Mouse (Mus musculus): Measurements from ENCODE around the gene Hpca. TPM values are rescaled to one million over a fixed set of nuclear protein-coding genes. Genes with fewer than 3 reads are reported as not detected.

Gene Hpca
- total RNA-seq, 2 experiments from 2014 or later: 910 to 956 TPM

GRCm38 (mm10) chr4:129111350-129111749 is 10.5 kb downstream of the Hpca start:
- peak in 1 of 2 experiments; percentile 50 for DNase-seq (ENCODE audit: low spot score in 2 of 2)

DNA sequence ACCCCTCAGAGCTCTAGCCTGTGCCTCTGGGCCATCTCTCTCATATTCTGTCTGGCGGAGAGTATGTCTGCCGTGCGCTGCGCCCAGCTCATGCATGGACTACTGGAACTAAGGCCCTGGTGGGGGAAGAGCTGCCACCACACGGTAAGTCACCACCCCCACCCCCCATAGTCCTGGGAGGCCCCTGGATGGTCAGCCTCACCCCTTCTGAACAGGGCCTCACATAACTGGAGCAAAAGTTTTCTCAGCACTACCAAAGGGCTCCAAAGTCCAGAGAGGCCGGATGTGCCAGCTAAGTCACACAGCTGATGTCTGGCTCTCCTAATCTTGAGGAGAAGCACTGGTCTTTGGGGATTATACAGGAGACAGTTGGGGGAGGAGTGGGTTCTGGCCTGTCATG is 11.0 kb downstream of the Hpca start:
- no peak for DNase-seq (ENCODE audit: low spot score in 2 of 2)

DNA sequence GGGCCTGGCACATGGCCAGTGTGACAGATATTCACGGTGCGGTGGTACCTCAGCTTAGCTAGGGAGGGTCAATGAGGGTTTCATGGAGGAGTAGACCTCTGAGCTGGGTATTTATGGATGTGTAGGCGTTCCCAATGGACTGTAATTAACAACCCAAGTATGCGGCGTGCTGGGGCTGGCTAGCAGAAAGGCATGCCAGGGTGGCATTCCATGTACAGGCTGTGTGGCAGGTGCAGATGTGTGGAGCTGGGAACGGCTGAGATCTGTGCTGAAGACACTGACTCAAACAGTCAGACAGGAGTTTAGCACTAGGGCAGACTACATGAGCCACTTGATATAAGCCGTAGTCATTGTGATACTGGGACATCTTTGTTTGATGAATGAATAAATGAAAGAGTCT is 13.2 kb downstream of the Hpca start:
- no peak for DNase-seq (ENCODE audit: low spot score in 2 of 2)

DNA sequence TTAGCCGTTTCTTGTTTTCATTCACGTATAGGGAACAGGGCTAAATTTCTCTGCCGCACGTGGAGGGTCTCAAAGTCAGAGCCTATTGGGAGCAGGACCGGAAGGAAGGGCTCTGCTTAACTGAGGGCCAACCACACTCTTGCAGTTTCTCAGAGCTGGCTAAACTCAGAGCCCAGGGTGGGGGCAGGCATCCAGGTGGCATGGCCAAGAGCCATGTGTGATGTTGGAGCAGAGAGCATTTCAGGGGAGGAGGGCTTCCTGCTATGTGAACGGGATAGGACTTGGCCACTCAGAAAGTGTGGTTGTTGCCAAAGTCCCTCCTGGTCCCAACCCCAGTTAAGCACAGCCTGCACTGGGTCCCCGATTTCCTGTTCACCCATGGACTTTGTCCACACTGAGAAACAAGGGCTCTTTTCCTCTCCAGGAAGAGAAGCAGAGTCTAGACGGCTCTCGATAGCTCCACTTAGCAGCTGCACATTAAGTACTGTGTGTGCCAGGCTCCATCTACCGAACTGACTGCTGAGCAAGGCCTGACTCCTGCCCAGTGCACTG is 14.4 kb downstream of the Hpca start:
- DNase-seq (ENCODE audit: low spot score in 2 of 2): no peak

DNA sequence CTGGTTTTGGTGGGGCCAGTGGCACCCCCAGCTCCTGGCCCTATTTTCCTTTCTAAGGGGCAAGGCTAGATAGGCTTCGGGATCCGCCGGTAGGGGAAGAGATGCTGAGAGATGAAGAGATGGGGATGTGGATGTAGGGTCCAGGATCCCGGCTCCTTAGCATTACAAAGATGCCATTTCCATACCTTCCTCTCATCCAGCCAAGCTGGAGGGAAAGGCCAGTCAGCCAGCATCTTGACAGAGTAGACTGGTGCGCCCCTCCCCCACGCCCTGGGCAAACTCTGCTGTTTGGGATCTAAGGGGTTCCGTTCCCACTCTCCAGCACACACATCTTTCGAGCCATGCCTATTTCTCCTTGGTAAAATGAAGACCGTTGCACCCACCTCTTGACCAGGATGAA is 15.8 kb downstream of the Hpca start:
- DNase-seq (ENCODE audit: low spot score in 2 of 2): no peak

DNA sequence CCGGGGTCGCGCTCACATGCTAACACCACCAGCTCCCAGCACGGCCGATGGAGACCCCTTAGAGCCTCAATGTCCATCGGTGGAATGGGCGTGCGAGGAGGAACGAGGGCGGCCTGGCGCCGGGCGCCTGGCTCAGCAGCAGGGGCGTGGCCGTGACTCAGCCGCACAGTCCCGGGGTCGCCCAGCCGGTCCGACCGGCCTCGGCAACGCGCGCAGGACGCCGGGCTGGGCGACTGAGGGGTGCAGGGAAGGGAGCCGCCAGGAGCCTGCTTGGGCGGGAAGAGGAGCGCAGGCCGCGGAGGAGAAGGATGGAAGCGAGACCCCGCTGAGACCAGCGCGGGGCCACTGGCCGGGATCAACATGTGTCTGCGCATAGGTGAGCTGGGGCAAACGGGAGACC is 16.5 kb downstream of the Hpca start, which contains the start of gene Tmem54:
TSS of gene Tmem54 (plus strand) at position 193 of the 400 bp plus-strand sequence.
- DNase-seq (ENCODE audit: low spot score in 2 of 2): no peak

- no peak for DNase-seq (ENCODE audit: low spot score in 2 of 2)
These were observed 19.6 kb downstream of the Hpca start for GRCm38 (mm10) chr4:129102133-129102829.

DNA sequence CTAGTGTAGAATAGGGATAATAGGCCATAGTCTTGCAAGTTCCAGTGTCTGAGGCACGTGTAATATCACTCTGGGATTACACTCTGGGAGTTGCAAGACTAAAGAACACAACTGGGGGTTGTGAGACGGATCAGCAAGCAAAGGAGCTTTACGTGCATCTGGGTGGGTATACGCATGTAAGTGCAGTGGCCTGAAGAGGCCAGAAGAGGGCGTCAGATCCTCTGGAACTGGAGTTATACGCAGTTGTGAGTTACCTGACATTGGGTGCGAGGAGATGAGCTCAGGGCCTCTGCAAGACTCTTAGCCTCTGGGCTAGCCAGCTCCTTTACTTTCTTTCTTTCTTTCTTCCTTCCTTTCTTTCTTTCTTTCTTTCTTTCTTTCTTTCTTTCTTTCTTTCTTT is 24.8 kb downstream of the Hpca start:
- DNase-seq (ENCODE audit: low spot score in 2 of 2): no peak

DNA sequence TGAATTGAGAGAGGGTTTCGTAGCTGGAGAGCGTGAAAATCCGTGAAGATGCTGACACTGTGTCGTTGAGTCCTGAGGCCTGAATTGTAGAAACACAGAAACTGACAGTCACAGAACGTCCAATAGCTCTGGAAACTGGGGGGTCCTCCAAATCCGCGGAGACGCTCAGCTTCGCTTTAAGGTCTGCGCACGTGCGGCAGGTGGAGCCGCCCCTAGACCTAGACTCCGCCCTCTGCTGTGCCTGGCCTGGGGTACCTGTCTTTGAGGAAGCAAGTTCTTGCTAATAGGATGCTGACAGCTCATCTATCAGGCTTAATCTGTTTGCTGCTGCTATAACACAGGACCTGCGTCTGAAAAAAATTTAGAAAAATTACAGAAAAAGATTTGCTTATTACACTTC is 26.6 kb downstream of the Hpca start:
- DNase-seq (ENCODE audit: low spot score in 2 of 2): no peak

- no peak for DNase-seq (ENCODE audit: low spot score in 2 of 2)
These were observed 34.0 kb downstream of the Hpca start for GRCm38 (mm10) chr4:129087850-129088249.

GRCm38 (mm10) chr4:129086078-129086477 is 35.8 kb downstream of the Hpca start:
- DNase-seq (ENCODE audit: low spot score in 2 of 2): peak; percentile 77 to 81

- no peak for DNase-seq (ENCODE audit: low spot score in 2 of 2)
These were observed 36.9 kb downstream of the Hpca start for GRCm38 (mm10) chr4:129084896-129085295.

DNA sequence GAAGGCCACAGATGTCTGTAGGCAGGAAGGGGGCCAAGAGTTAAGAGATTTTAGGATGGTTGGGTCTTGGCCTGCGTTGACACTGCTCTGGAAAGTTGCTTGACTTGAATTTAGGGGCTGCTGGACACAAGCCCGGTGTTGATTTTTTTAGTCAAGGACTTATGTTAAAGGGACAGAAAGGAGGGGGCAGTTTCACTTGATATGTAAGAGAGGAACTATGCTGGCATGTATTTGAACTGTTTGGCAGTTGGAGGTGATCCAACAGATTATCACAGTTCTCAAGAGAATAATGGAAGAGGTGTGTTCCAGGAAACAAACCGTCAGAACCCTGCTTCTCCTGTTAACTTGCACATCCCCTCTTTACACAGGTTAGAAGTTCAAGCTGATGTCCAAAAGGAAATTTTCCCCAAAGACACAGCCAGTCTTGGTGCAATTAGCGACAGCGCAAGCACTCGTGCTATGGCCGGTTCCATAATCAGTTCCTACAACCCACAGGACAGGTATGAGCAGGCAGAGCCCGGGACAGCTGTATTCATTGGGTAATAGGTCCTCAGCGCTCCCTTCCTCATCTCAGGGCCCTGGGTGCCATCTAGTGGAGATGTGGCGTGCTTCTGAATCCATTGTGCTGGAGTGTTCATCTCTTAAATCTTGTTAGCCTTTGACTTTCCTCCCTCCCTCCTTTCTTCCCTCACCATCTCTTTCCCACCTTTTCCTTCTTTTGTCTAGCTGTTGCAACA is 39.3 kb downstream of the Hpca start:
- peak; percentile 63 to 73 for DNase-seq (ENCODE audit: low spot score in 2 of 2)

GRCm38 (mm10) chr4:129081939-129082338 is 39.9 kb downstream of the Hpca start:
- DNase-seq (ENCODE audit: low spot score in 2 of 2): no peak

DNA sequence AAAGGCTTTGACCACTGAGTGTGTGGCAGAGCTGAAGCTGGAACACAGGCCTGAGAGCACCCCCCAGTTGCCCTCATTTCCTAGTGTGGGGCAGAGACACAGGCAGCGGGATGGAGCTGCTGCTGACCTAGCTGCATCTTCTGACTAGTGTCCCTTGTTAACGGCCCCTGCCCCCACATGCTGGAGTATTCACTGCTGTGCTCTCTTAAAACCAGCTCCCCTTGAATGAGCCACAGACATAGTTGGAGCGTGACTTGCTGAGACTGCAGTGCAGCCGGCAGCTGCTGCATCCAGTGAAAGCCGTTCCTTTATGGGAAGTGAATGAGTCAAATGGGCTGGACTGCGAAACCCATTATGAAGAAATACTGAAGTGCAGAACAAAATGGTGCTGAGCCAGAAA is 40.3 kb downstream of the Hpca start:
- DNase-seq (ENCODE audit: low spot score in 2 of 2): peak in 1 of 2 experiments; percentile 42

GRCm38 (mm10) chr4:129081041-129081440 is 40.8 kb downstream of the Hpca start:
- no peak for DNase-seq (ENCODE audit: low spot score in 2 of 2)

GRCm38 (mm10) chr4:129079126-129079525 is 42.7 kb downstream of the Hpca start:
- DNase-seq (ENCODE audit: low spot score in 2 of 2): no peak

DNA sequence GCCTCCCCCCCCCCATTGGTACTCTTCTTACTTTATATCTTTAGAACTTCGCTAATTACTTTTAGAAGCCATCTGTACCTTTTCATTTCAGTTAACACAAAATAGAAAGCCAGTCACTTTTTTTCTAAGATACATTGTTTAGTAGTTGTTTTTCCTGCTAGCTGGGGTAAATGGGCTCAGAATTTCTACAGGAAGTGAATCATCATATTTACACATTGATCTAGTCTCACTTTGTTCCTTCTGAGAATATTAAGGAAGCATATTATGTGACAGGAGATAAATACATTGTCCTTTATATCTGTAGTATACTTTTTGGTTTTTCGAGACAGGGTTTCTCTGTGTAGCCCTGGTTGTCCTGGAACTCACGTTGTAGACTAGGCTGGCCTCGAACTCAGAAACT is 53.0 kb downstream of the Hpca start:
- DNase-seq (ENCODE audit: low spot score in 2 of 2): no peak

DNA sequence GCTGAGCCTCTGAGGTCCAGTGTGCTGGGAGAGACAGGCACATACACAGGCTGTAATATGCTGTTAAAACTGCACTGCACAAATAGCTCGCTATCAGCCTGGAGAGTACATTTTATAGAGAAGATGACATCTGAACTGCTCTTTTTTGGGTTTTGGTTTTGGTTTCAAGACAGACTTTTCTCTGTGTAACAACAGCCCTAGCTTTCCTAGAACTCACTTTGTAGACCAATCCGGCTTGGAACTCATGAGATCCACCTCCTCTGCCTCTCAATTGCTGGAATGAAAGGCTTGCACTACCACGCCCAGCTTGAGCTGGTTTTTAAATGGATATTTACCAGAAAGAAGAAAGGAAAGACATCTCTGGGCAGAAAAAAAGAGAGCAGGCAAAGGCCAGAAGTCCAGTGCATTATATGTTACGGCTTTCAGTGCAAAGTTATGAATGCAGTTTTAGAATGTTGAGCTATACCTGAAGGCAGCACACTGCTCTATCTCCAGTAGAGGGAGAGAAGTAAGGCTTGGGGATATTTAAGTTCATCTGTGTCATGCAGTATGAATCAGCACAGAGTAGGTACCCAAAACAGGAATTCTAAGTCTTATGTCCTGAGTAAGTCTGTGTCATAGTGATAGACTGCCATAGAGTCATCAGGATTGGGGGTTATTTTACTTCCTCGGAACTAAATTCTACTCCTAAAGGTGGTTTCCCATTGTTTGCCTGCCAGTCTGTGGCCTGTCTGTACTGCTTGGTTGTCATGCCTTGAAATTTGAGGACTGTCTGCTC is 54.0 kb downstream of the Hpca start:
- DNase-seq (ENCODE audit: low spot score in 2 of 2): no peak

DNA sequence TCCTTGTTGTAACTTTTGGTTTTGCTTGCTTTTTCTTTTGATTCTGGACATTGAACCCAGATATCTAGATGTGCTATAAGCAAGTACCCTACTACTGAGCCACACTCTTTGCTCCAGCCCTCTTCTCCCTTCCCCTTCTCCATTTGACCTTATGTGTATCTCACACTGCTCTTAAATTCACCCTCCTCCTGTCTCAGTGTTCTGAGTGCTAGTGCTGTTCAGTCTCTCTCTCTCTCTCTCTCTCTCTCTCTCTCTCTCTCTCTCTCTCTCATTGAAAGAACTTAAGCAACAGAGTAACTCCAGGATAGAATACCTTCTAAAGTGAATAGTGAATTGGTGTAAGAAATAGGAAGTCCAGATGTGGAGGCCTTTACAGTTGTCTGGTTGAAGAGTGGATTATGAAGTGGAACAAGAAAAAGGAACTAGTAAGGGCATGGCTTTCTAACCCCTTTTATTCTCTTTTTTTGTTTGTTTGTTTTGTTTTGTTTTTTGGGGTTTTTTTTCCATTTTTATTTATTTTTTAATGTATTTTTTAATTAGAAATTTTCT is 56.1 kb downstream of the Hpca start:
- no peak for DNase-seq (ENCODE audit: low spot score in 2 of 2)
